Mouse (Mus musculus): ENCODE measurements around the gene Nek7. TPM values are rescaled to one million over a fixed set of nuclear protein-coding genes. Genes with fewer than 3 reads are reported as not detected.

Nek7 gene
- total and polyA plus RNA-seq, 3 experiments: 4.7 to 9.1 TPM; not detected in 1

DNA sequence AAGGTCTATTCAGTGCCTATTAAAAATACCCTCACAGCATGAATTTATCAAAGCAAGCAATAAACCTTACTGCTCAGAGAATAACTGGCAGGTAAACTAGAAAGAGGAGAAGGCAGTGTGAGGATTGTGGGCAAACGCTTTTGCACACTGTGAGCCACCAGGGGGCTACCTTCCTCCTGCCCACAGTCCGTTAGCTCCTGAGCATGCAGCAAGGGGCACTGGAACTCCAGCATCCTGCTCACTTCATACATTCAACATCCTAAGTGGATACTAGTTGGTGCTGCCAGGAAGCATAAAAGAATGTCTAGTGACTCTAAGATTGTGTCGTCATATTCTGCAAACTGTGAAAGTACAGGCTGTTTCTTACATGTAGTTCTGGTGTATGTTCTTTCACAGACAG is 61.6 kb downstream of the Nek7 start:
- Histone ChIP-seq H3K9ac (ENCODE audit: control insufficient read depth, low read depth, low read length, poor library complexity, severe bottlenecking) (no peak overlapping the region), H3K27me3 (ENCODE audit: control insufficient read depth in 1 of 2, insufficient read depth in 2 of 2, low read length in 2 of 2) (no peaks in the 10 kb centered on the region), H3K9me3 (replicated peaks; ENCODE audit: insufficient read depth, low read length) (no peaks in the 10 kb centered on the region), H3K36me3 (ENCODE audit: control insufficient read depth in 1 of 2, insufficient read depth in 2 of 2, low read length in 2 of 2) (no peaks in the 10 kb centered on the region), H3K27ac (ENCODE audit: control insufficient read depth, low read depth, low read length) (no peak overlapping the region), H3K4me1 (ENCODE audit: control insufficient read depth in 1 of 2, insufficient read depth in 2 of 2, low read length in 2 of 2) (no peaks in the 10 kb centered on the region), H3K4me3 (ENCODE audit: control insufficient read depth in 1 of 2, insufficient read depth in 1 of 2, low read depth in 2 of 2, low read length in 2 of 2) (no peak overlapping the region), H3K79me2 (ENCODE audit: control insufficient read depth, insufficient read depth, low read length, poor library complexity) (no peaks in the 10 kb centered on the region)
- DNase-seq (ENCODE audit: low read depth, low spot score): peak; percentile 21
- TF ChIP-seq ETS1 (IDR thresholded peaks at IDR 0.05; ENCODE audit: low read depth, low read length): no peak
- TF ChIP-seq RCOR1 (IDR thresholded peaks at IDR 0.05; ENCODE audit: low read depth, low read length): no peak
- TF ChIP-seq POLR2AphosphoS2 (IDR thresholded peaks at IDR 0.05; ENCODE audit: low read length): no peak
- no peak for TF ChIP-seq SIN3A (IDR thresholded peaks at IDR 0.05; ENCODE audit: low read length)
- TF ChIP-seq POLR2A (IDR thresholded peaks at IDR 0.05; ENCODE audit: control insufficient read depth in 1 of 2, insufficient read depth in 1 of 2, low read depth in 1 of 2, low read length in 2 of 2, poor library complexity in 1 of 2): no peak
- no peak for TF ChIP-seq ELF1 (IDR thresholded peaks at IDR 0.05; ENCODE audit: low read depth, low read length)
- TF ChIP-seq ZC3H11A (IDR thresholded peaks at IDR 0.05; ENCODE audit: low read depth, low read length): 0 out of 2 replicates have a peak, but pooled peaks have one; percentile 7
- no peak for TF ChIP-seq MAZ (IDR thresholded peaks at IDR 0.05; ENCODE audit: low read depth, low read length)
- no peak for TF ChIP-seq HCFC1 (IDR thresholded peaks at IDR 0.05; ENCODE audit: low read depth, low read length)
- TF ChIP-seq SMC3 (IDR thresholded peaks at IDR 0.05; ENCODE audit: low read depth, low read length): peak; percentile 70
- no peak for TF ChIP-seq JUND (IDR thresholded peaks at IDR 0.05; ENCODE audit: low read depth, low read length)
- no peak for TF ChIP-seq UBTF (IDR thresholded peaks at IDR 0.05; ENCODE audit: borderline replicate concordance, insufficient read depth, low read depth, low read length)
- peak; percentile 33 for TF ChIP-seq RAD21 (IDR thresholded peaks at IDR 0.05; ENCODE audit: low read depth, low read length)
- no peak for TF ChIP-seq E2F4 (IDR thresholded peaks at IDR 0.05; ENCODE audit: borderline replicate concordance, low read depth, low read length)
- TF ChIP-seq CTCF (IDR thresholded peaks at IDR 0.05 in 2 of 3, conservative IDR thresholded peaks at IDR 0.05 in 1 of 3; ENCODE audit: control insufficient read depth in 1 of 3, insufficient read depth in 1 of 3, low read depth in 2 of 3, low read length in 3 of 3, poor library complexity in 1 of 3, severe bottlenecking in 1 of 3): peak; percentile 41 to 59 (median 58); a peak in 5 of 6 replicates
- no peak for TF ChIP-seq ZMIZ1 (IDR thresholded peaks at IDR 0.05; ENCODE audit: low read depth, low read length)
- no peak for TF ChIP-seq MYC (IDR thresholded peaks at IDR 0.05; ENCODE audit: low read depth, low read length)
- no peak for TF ChIP-seq MYB (IDR thresholded peaks at IDR 0.05; ENCODE audit: low read depth, low read length)
- no peak for TF ChIP-seq GABPA (IDR thresholded peaks at IDR 0.05; ENCODE audit: low read depth, low read length)
- TF ChIP-seq BHLHE40 (IDR thresholded peaks at IDR 0.05; ENCODE audit: borderline replicate concordance, low read depth, low read length): no peak
- TF ChIP-seq CHD1 (IDR thresholded peaks at IDR 0.05; ENCODE audit: low read depth, low read length): no peak
- TF ChIP-seq MEF2A (IDR thresholded peaks at IDR 0.05; ENCODE audit: extremely low read depth, insufficient replicate concordance, low read depth, low read length, poor library complexity, severe bottlenecking): no peak
- TF ChIP-seq CHD2 (IDR thresholded peaks at IDR 0.05; ENCODE audit: low read length): no peak
- TF ChIP-seq USF1 (IDR thresholded peaks at IDR 0.05; ENCODE audit: low read depth, low read length): no peak
- TF ChIP-seq GATA1 (IDR thresholded peaks at IDR 0.05; ENCODE audit: low read depth, low read length): no peak
- no peak for TF ChIP-seq NELFE (IDR thresholded peaks at IDR 0.05; ENCODE audit: low read depth, low read length)
- no peak for TF ChIP-seq TCF12 (IDR thresholded peaks at IDR 0.05; ENCODE audit: low read depth, low read length)
- no peak for TF ChIP-seq TAL1 (IDR thresholded peaks at IDR 0.05; ENCODE audit: low read length)
- TF ChIP-seq TBP (IDR thresholded peaks at IDR 0.05; ENCODE audit: low read depth, low read length): no peak
- no peak for TF ChIP-seq MAFK (IDR thresholded peaks at IDR 0.05; ENCODE audit: borderline replicate concordance, low read depth, low read length)
